8 mouse cellular contexts compared by ENCODE assay signal in the genomic region with DNA sequence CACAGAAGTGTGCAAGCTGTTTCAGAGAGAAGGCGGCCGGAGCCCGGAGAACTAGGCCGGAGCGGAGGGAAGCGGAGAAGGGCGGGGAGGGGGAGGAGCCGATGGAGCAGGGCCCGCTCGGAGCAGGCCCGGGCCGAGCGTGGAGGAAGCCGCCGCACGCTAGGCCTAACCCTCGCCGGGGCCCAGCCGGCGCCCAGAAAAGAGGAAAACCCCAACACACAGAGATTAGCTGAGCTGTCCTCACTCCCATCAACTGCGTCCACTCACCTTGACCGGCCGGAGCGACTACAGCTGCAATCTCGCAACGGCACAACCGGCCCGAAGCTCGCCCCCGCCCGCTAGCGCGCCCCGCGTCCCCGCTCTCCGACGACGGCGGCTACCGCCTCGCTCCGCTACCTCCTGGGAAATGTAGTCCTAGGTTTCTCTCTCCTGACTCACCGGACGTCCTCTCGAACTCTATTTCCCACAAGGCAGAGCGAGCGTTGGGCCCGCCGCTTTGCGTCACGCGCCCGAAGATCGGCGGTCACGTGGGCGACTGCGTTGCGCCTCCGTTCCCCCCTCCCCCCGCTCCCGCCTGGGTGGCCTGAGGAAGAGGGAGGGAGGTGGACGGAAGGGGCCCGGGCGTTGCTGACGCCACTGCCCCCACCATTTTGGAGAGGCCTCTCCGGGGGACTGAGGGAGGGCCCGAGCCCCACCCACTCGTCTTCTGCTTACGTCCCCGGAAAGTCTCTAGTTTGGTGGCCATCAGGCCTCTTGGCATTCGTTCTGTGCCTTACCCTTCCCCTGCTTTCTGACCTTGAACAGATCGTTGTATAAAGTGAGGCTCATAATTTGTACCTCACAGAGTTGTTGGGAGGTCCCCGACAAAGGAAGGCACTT. TPM values are rescaled to one million over a fixed set of nuclear protein-coding genes. Genes with fewer than 3 reads are reported as not detected.
DNase-seq lines count a peak whose midpoint lies in the region; ATAC-seq lines count a peak whose summit lies in the region.

A gene (minus strand): TSS at position 458 of the 879 bp plus-strand sequence.

- no peaks in the 10 kb centered on the region for H3K9me3 ChIP-seq in intestine, embryonic 14.5 days (ENCODE audit: control insufficient read depth, low read length)

- peak; percentile 99 for ATAC-seq in intestine, embryonic 14.5 days (replicated peaks; ENCODE audit: low FRiP score, low TSS enrichment, low read depth)

- peak; percentile 97 for DNase-seq in adrenal gland, adult 18-20 months (ENCODE audit: low spot score in 2 of 2)
- peak; percentile 100 for DNase-seq in embryo, embryonic 11 days
- DNase-seq in gastrocnemius, postnatal 25 days = peak; percentile 100
- peak; percentile 97 for DNase-seq in intestine, embryonic 14.5 days (ENCODE audit: low spot score)
- DNase-seq in left cerebral cortex, postnatal 14 days (ENCODE audit: low spot score in 2 of 2) = peak; percentile 99
- DNase-seq in mesoderm, embryonic 11.5 days (ENCODE audit: low read depth, low spot score) = peak; percentile 99
- DNase-seq in right cerebral cortex, postnatal 36 days (ENCODE audit: low spot score in 2 of 2) = peak; percentile 98 to 99
- DNase-seq in yolk sac, embryonic 10.5 days (ENCODE audit: low spot score) = peak; percentile 99

- WGBS in intestine, embryonic 14.5 days = under 1% methylated on average over 69 of the region's 75 CpGs

- peak within 1 kb of the TSS; percentile 98 for H3K27ac ChIP-seq in intestine, embryonic 14.5 days (ENCODE audit: low read depth)

- H3K9ac ChIP-seq in intestine, embryonic 14.5 days (ENCODE audit: low read length) = peak within 1 kb of the TSS; percentile 86

- H3K27me3 ChIP-seq in intestine, embryonic 14.5 days (replicated peaks; ENCODE audit: control insufficient read depth, insufficient read depth, low read length) = no peaks in the 10 kb centered on the region

- peaks cover 4% of the 10 kb centered on the region; the same call in 1 of the 2 replicates for H3K36me3 ChIP-seq in intestine, embryonic 14.5 days (ENCODE audit: control insufficient read depth, insufficient read depth, low read length)

- intact Hi-C loops in left cerebral cortex, postnatal 14 days (cut with DNase I) = no loop called here

- H3K4me3 ChIP-seq in intestine, embryonic 14.5 days (ENCODE audit: low read depth, low read length) = peak within 1 kb of the TSS; percentile 92

- peaks cover 31% of the 10 kb centered on the region for H3K4me1 ChIP-seq in intestine, embryonic 14.5 days (replicated peaks; ENCODE audit: control insufficient read depth, insufficient read depth, low read length)

- H3K4me2 ChIP-seq in intestine, embryonic 14.5 days (ENCODE audit: low read length) = peak within 1 kb of the TSS; percentile 88

RNA-seq across cellular contexts. Expression of the gene that starts here (rescaled TPM):
- 100 to 1,000 TPM; 142 to 182 TPM for total RNA-seq in adrenal gland, adult 18-20 months (2021)
- 10 to 100 TPM; 90.9 to 92.4 TPM for total RNA-seq in gastrocnemius, postnatal 25 days (2021)
- polyA plus RNA-seq in intestine, embryonic 14.5 days (2014; fragmentation: Nextera tagmentation; extraction: Ambion mirVana) = 206 TPM in 2 replicates
- 100 to 1,000 TPM; 129 to 147 TPM for total RNA-seq in left cerebral cortex, postnatal 14 days (2021)

Comparison
In these comparisons a context has a peak if more than half of its experiments do, and no peak if none do; other contexts are left out.
1. Peak in every context shown above with its lines: DNase-seq, ATAC-seq, H3K4me3 ChIP-seq and H3K27ac ChIP-seq.